Mouse (Mus musculus): ENCODE measurements around the gene Shmt2. TPM values are rescaled to one million over a fixed set of nuclear protein-coding genes. Genes with fewer than 3 reads are reported as not detected.

Shmt2 gene
- polyA plus RNA-seq, 1 experiment from 2014 or later = 126 TPM

GRCm38 (mm10) chr10:127500894-127501893 is 21.1 kb downstream of the Shmt2 start, which contains the start of gene Stac3:
Gene Stac3 (plus strand): TSS chr10:127501686.
- peaks cover 10% of the 10 kb centered on the region for H3K27me3 ChIP-seq (ENCODE audit: insufficient read depth, poor library complexity, severe bottlenecking)
- WGBS = 70% methylated on average over 12 of the region's 13 CpGs
- H3K4me3 ChIP-seq = no peak within 1 kb of the TSS
- peaks cover 64% of the 10 kb centered on the region for H3K36me3 ChIP-seq
- H3K4me1 ChIP-seq = 0 out of 2 replicates have a peak, but pooled peaks cover 7% of the 10 kb centered on the region
- H3K9me3 ChIP-seq = no peaks in the 10 kb centered on the region
- DNase-seq (ENCODE audit: low spot score) = no peak
- no peak within 1 kb of the TSS for H3K27ac ChIP-seq

DNA sequence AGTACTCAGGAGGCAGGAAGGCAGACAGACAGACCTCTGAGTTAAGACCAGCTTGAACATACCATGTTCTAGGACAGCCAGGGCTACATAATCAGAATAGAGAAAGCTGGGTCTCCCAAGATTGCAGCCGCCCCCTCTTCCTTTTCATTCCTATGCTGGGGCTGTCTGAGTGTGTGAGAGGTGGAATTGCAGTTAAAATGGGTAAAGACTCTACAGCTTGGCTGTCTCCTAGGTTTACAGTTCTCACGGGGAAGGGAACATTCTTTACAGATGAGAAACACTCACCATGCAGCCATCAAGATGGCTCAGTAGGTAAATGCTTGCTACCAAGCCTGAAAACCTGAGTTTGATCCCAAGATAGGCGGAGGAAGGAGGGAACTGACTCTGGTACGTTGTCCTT is 22.2 kb downstream of the Shmt2 start:
- Histone ChIP-seq H3K9me3 (no peaks in the 10 kb centered on the region), H3K27me3 (ENCODE audit: insufficient read depth, poor library complexity, severe bottlenecking) (0 out of 2 replicates have a peak, but pooled peaks cover 1% of the 10 kb centered on the region), H3K36me3 (peaks cover 73% of the 10 kb centered on the region), H3K4me3 (no peak overlapping the region), H3K27ac (no peak overlapping the region), H3K4me1 (0 out of 2 replicates have a peak, but pooled peaks cover 7% of the 10 kb centered on the region)
- WGBS = 88% methylated on average over 4 of the region's 4 CpGs
- no peak for DNase-seq (ENCODE audit: low spot score)

DNA sequence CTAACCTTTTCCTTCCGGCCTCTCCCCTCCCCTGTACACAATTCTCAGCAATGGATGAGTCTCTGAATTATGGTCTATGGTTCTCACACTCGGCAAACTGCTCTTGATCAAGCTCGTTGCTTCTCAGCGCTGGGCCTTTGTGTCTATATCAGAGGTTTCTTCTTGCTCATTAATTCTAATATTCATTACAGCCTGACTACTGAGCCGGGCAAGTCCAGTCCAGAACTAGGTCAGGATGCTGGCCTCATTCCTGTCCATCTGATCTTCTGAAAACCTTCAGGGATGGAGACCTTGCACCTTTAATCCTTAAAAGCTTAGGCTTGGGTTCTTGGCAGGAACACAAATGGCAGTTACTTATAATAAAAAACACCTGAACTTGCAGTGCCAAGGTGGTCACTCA is 22.7 kb downstream of the Shmt2 start:
- Histone ChIP-seq H3K36me3 (peaks cover 76% of the 10 kb centered on the region), H3K27me3 (ENCODE audit: insufficient read depth, poor library complexity, severe bottlenecking) (no peaks in the 10 kb centered on the region), H3K27ac (no peak overlapping the region), H3K9me3 (no peaks in the 10 kb centered on the region), H3K4me1 (0 out of 2 replicates have a peak, but pooled peaks cover 7% of the 10 kb centered on the region), H3K4me3 (no peak overlapping the region)
- DNase-seq (ENCODE audit: low spot score) = no peak
- 91% methylated on average over 5 of the region's 5 CpGs for WGBS

DNA sequence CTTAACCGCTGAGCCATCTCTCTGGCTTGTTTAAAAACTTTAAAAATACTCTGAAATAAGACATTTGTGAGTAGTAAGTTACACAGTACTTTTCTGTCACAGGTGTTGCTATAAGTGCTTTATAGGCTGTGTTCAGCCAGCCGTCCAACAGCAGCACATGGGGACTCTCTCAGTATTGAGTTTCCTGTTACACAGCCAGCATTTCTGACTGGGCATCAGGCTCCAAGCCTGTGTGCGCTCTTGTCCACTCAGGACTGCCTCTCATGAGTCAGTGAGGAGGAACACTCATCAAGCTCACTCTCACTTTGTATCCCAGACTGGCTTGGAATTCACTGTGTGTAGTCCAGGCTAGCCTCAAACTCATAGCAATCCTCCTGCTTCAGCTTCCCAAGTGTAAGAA is 26.1 kb downstream of the Shmt2 start:
- no peak overlapping the region for H3K27ac ChIP-seq
- no peak for DNase-seq (ENCODE audit: low spot score)
- peaks cover 94% of the 10 kb centered on the region for H3K36me3 ChIP-seq
- 92% methylated on average over 3 of the region's 3 CpGs for WGBS
- H3K4me1 ChIP-seq = no peaks in the 10 kb centered on the region
- H3K4me3 ChIP-seq = no peak overlapping the region
- no peaks in the 10 kb centered on the region for H3K27me3 ChIP-seq (ENCODE audit: insufficient read depth, poor library complexity, severe bottlenecking)
- H3K9me3 ChIP-seq = no peaks in the 10 kb centered on the region

DNA sequence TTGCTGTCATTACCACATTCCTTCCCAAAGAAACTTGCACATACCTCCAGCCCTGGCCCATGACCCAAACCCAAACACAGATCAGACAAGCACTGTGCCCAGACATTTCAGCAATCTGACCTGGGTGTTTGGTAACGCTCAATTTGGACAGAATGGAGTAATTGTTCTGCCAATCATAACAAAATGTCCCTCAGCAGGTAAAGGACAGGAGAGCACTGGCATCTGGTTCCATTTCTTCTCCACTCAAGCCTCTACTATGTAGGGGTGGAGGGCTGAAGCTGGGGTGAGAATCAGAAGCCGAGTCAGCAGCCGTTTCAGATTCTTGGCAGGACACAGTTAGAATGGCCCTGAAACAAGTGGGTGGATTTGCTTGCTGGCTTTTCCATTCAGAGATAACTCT is 30.1 kb downstream of the Shmt2 start:
- H3K27ac ChIP-seq = no peak overlapping the region
- H3K4me3 ChIP-seq = no peak overlapping the region
- H3K4me1 ChIP-seq = no peaks in the 10 kb centered on the region
- 87% methylated on average over 3 of the region's 3 CpGs for WGBS
- peaks cover 93% of the 10 kb centered on the region for H3K36me3 ChIP-seq
- no peak for DNase-seq (ENCODE audit: low spot score)
- H3K27me3 ChIP-seq (ENCODE audit: insufficient read depth, poor library complexity, severe bottlenecking) = no peaks in the 10 kb centered on the region
- no peaks in the 10 kb centered on the region for H3K9me3 ChIP-seq

- Histone ChIP-seq H3K27me3 (ENCODE audit: insufficient read depth, poor library complexity, severe bottlenecking) (no peaks in the 10 kb centered on the region), H3K9me3 (no peaks in the 10 kb centered on the region), H3K4me3 (no peak overlapping the region), H3K36me3 (peaks cover 89% of the 10 kb centered on the region), H3K27ac (no peak overlapping the region), H3K4me1 (no peaks in the 10 kb centered on the region)
- 80% methylated on average over 8 of the region's 8 CpGs for WGBS
- DNase-seq (ENCODE audit: low spot score) = no peak
These were observed 31.1 kb downstream of the Shmt2 start for GRCm38 (mm10) chr10:127491128-127491512.

DNA sequence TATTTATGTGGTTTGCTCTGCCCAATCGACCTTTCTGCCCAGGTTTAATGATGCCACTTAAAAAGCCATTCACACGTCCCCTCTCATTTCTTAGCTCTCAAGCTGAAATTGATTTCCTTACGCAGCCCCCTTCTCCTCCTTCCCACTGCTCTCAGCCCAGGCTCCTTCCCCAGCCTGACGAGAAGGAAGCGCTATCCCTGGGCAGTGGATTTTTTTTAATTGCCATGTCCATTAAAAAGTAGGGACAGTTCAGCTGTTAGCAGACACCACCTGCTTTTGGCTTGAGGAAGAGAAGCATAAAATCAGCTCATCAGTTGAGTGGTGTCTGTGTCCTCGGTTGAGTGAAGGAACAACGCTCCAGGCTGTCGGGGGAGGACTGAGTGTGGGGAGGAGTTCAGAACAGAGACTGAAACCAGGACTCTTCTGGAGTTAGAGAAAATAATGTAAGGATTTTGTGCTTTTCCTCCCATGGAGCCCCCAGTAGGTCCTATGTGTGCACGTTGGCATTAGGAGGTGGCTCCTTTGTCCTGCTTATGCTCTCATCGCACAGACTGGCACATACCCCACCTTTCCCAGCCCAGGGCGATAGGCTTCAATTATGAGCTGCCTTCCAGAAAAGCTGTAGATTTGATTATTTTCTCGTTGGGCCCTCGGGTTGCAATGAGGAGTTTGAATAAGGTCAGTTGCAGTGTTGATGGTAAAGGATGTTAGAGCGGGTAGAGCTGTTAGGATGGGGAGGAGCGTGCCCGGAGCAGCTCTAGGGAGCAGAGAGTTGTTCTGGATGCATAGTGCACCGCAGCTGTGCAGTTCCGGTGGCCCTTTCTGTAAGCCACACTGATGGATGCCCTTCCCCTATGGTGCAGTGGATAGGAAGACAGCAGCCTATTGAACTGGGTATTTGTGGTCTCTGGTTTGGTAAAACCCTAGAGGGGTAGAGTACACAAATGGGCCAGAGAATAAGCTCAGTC is 31.8 kb downstream of the Shmt2 start:
- peaks cover 86% of the 10 kb centered on the region for H3K36me3 ChIP-seq

DNA sequence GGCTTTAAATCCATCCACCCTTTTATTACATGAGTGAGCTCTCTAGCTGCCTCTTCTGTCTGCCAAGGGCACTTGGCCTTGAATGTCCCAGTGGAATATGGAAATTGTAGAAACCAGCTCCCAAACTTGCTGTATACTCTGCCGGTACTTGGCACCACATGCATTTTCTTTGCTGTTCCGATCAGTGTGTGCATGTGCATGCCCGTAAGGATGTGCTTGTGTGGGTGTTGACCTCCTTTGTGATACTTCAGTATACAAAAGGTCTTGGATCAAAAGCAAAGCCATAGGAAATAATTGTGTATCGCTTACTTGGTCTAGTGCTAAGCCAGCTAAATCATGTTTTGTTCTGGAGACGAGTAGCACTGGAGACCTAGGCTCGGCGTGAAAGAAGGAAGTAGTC is 33.4 kb downstream of the Shmt2 start:
- Histone ChIP-seq H3K27me3 (ENCODE audit: insufficient read depth, poor library complexity, severe bottlenecking) (no peaks in the 10 kb centered on the region), H3K36me3 (peaks cover 87% of the 10 kb centered on the region), H3K27ac (no peak overlapping the region), H3K9me3 (no peaks in the 10 kb centered on the region), H3K4me3 (no peak overlapping the region), H3K4me1 (0 out of 2 replicates have a peak, but pooled peaks cover 2% of the 10 kb centered on the region)
- DNase-seq (ENCODE audit: low spot score) = no peak
- 85% methylated on average over 7 of the region's 7 CpGs for whole genome bisulfite sequencing

More for the DNA sequence above, 31.8 kb downstream of the Shmt2 start:
- H3K4me3 ChIP-seq = no peak overlapping the region
- DNase-seq (ENCODE audit: low spot score) = no peak
- H3K27me3 ChIP-seq (ENCODE audit: insufficient read depth, poor library complexity, severe bottlenecking) = no peaks in the 10 kb centered on the region
- WGBS = 87% methylated on average over 18 of the region's 18 CpGs
- H3K27ac ChIP-seq = no peak overlapping the region
- H3K4me1 ChIP-seq = no peaks in the 10 kb centered on the region
- H3K9me3 ChIP-seq = no peaks in the 10 kb centered on the region

GRCm38 (mm10) chr10:127485235-127485634 is 37.0 kb downstream of the Shmt2 start:
- peaks cover 79% of the 10 kb centered on the region for H3K36me3 ChIP-seq
- DNase-seq (ENCODE audit: low spot score) = no peak
- no peak overlapping the region for H3K27ac ChIP-seq
- WGBS = 81% methylated on average over 10 of the region's 10 CpGs
- H3K4me3 ChIP-seq = no peak overlapping the region
- H3K9me3 ChIP-seq = no peaks in the 10 kb centered on the region
- H3K27me3 ChIP-seq (ENCODE audit: insufficient read depth, poor library complexity, severe bottlenecking) = no peaks in the 10 kb centered on the region
- 0 out of 2 replicates have a peak, but pooled peaks cover 2% of the 10 kb centered on the region for H3K4me1 ChIP-seq

DNA sequence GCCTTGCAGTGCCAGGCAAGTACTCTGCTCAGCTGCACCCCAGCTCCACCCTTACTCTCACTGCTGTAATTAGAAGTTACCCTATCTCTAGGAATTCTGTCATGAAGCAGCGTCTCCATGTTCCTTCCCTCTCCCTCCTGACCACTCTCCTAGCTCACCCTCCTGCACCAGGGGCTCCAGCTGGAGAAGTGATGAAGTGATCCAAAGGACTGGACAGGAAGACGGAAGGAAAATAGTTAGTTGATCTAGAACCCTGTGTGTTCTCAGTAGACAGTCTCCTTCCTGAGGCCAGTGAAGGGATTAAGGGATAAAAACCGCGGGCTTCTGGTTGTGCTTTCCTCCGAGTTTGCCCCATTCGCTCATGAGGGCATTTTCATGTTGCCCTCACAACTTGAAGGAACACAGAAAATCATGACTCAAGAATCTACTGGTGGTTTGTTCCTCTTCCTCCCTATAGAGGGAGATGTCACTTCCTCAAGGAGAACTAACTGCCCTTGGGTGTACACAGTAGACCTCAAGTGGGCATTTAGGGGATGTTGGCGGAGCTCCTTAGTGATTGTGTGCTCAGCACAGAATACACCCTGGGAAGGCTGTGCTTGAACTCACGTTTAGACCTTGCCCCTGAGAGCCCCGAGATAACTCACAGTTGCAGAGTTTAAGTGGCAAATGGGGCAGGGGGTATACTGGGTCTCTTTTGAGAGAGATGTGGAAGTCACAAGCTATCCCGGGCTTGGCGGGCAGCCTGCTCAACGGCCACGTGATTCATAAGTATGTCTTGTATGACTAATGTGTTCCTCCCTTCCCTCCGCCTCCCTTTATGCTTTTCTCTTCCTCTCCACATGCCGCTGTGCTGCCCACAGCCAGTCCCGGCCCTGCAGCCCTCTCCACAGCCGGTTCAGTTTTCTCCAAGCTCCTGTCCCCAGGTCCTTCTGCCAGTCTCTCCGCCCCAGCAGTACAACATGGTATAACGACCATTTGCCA is 41.1 kb downstream of the Shmt2 start:
- H3K4me1 ChIP-seq = 0 out of 2 replicates have a peak, but pooled peaks cover 2% of the 10 kb centered on the region
- no peaks in the 10 kb centered on the region for H3K9me3 ChIP-seq
- 81% methylated on average over 19 of the region's 19 CpGs for WGBS
- DNase-seq (ENCODE audit: low spot score) = no peak
- H3K27me3 ChIP-seq (ENCODE audit: insufficient read depth, poor library complexity, severe bottlenecking) = no peaks in the 10 kb centered on the region
- H3K36me3 ChIP-seq = peaks cover 68% of the 10 kb centered on the region
- H3K4me3 ChIP-seq = no peak overlapping the region
- no peak overlapping the region for H3K27ac ChIP-seq

DNA sequence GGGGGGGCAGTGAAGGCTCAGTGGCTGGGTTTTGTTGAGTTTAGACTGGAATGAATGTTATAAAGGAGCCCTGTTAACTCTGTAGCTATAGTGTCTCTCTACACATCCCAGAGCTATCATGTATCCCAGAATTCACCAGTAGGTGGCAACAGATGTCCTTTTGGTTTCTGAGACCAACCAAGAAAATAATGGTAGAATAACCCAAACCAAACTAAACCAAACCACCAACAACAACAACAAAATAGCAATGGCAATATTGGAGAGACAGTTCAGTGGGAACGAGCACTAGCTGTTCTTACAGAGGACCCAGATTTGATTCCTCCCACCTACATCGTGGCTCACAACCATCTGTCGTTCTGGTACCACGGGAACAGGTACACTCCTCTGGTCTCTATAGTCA is 43.1 kb downstream of the Shmt2 start:
- WGBS = 94% methylated on average over 4 of the region's 4 CpGs
- H3K36me3 ChIP-seq = peaks cover 63% of the 10 kb centered on the region
- H3K27me3 ChIP-seq (ENCODE audit: insufficient read depth, poor library complexity, severe bottlenecking) = no peaks in the 10 kb centered on the region
- no peak overlapping the region for H3K4me3 ChIP-seq
- no peak for DNase-seq (ENCODE audit: low spot score)
- no peaks in the 10 kb centered on the region for H3K9me3 ChIP-seq
- no peaks in the 10 kb centered on the region for H3K4me1 ChIP-seq
- no peak overlapping the region for H3K27ac ChIP-seq

DNA sequence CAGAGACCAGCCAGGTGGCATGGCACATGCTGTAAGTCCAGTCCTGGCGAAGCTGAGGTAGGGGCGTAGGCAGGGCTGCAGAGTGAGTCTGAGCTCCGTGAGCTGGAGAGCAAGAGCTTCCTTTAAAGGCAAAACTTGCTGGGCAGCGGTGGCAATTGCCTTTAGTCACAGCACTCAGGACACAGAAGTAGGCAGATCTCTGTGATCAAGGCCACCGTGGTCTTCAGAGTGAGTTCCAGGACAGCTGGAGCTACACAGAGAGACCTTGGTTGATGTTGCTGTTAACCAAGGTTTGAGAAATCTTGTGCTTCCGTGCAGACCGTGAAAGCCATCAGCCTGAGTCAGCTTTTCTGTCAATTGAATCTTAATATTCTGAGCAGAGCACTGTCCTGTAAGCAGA is 44.9 kb downstream of the Shmt2 start:
- no peak overlapping the region for H3K27ac ChIP-seq
- peaks cover 59% of the 10 kb centered on the region for H3K36me3 ChIP-seq
- no peaks in the 10 kb centered on the region for H3K27me3 ChIP-seq (ENCODE audit: insufficient read depth, poor library complexity, severe bottlenecking)
- 0 out of 2 replicates have a peak, but pooled peaks cover 4% of the 10 kb centered on the region for H3K4me1 ChIP-seq
- DNase-seq (ENCODE audit: low spot score) = no peak
- WGBS = 85% methylated on average over 7 of the region's 7 CpGs
- H3K4me3 ChIP-seq = no peak overlapping the region
- no peaks in the 10 kb centered on the region for H3K9me3 ChIP-seq
